Mouse (Mus musculus): ENCODE data around the gene Mettl2. TPM values are rescaled to one million over a fixed set of nuclear protein-coding genes. Genes with fewer than 3 reads are reported as not detected.

Gene Mettl2
- polyA plus RNA-seq, 1 experiment: 4.6 TPM

- Histone ChIP-seq H3K4me3 (ENCODE audit: low read depth, low read length) (no peak overlapping the region), H3K36me3 (ENCODE audit: control insufficient read depth, insufficient read depth, low read length) (no peaks in the 10 kb centered on the region), H3K27me3 (ENCODE audit: control insufficient read depth, insufficient read depth, low read length) (no peaks in the 10 kb centered on the region), H3K4me1 (ENCODE audit: control insufficient read depth, insufficient read depth, insufficient read length, low read length) (no peaks in the 10 kb centered on the region), H3K27ac (ENCODE audit: insufficient read depth, low read depth, low read length) (no peak overlapping the region)
- TF ChIP-seq POLR2A (IDR thresholded peaks at IDR 0.05; ENCODE audit: low read depth, low read length) (no peak), CTCF (IDR thresholded peaks at IDR 0.05; ENCODE audit: extremely low read depth, insufficient read length, insufficient replicate concordance, low read depth, low read length) (no peak)
- WGBS: 84% methylated on average over 69 of the region's 69 CpGs
Observed at GRCm38 (mm10) chr11:105164516-105165510, 38.6 kb downstream of the Mettl2 start.

GRCm38 (mm10) chr11:105166780-105167179 is 40.6 kb downstream of the Mettl2 start:
- TF ChIP-seq CTCF (IDR thresholded peaks at IDR 0.05; ENCODE audit: extremely low read depth, insufficient read length, insufficient replicate concordance, low read depth, low read length) (no peak), POLR2A (IDR thresholded peaks at IDR 0.05; ENCODE audit: low read depth, low read length) (no peak)
- 90% methylated on average over 10 of the region's 10 CpGs for WGBS

GRCm38 (mm10) chr11:105178516-105178915 is 52.3 kb downstream of the Mettl2 start, which contains the start of gene Tlk2:
Gene Tlk2, plus strand, starts transcription at chr11:105178807.
- no peak within 1 kb of the TSS for H3K27ac ChIP-seq (ENCODE audit: insufficient read depth, low read depth, low read length)

More at GRCm38 (mm10) chr11:105166780-105167179, 40.6 kb downstream of the Mettl2 start:
- no peak overlapping the region for H3K27ac ChIP-seq (ENCODE audit: insufficient read depth, low read depth, low read length)
- no peaks in the 10 kb centered on the region for H3K27me3 ChIP-seq (ENCODE audit: control insufficient read depth, insufficient read depth, low read length)
- no peaks in the 10 kb centered on the region for H3K4me1 ChIP-seq (ENCODE audit: control insufficient read depth, insufficient read depth, insufficient read length, low read length)
- no peak overlapping the region for H3K4me3 ChIP-seq (ENCODE audit: low read depth, low read length)
- H3K36me3 ChIP-seq (ENCODE audit: control insufficient read depth, insufficient read depth, low read length): no peaks in the 10 kb centered on the region

GRCm38 (mm10) chr11:105179523-105179922 is 53.3 kb downstream of the Mettl2 start:
- 63% methylated on average over 4 of the region's 4 CpGs for WGBS
- H3K36me3 ChIP-seq (ENCODE audit: control insufficient read depth, insufficient read depth, low read length): 0 out of 2 replicates have a peak, but pooled peaks cover 4% of the 10 kb centered on the region
- H3K27ac ChIP-seq (ENCODE audit: insufficient read depth, low read depth, low read length): no peak overlapping the region
- no peaks in the 10 kb centered on the region; the same call in 1 of the 2 replicates for H3K4me1 ChIP-seq (ENCODE audit: control insufficient read depth, insufficient read depth, insufficient read length, low read length)
- H3K4me3 ChIP-seq (ENCODE audit: low read depth, low read length): no peak overlapping the region
- TF ChIP-seq POLR2A (IDR thresholded peaks at IDR 0.05; ENCODE audit: low read depth, low read length) (no peak), CTCF (IDR thresholded peaks at IDR 0.05; ENCODE audit: extremely low read depth, insufficient read length, insufficient replicate concordance, low read depth, low read length) (no peak)
- no peaks in the 10 kb centered on the region for H3K27me3 ChIP-seq (ENCODE audit: control insufficient read depth, insufficient read depth, low read length)

More at GRCm38 (mm10) chr11:105178516-105178915, 52.3 kb downstream of the Mettl2 start, which contains the start of gene Tlk2:
- 59% methylated on average over 2 of the region's 2 CpGs for WGBS
- no peaks in the 10 kb centered on the region for H3K36me3 ChIP-seq (ENCODE audit: control insufficient read depth, insufficient read depth, low read length)
- no peaks in the 10 kb centered on the region for H3K27me3 ChIP-seq (ENCODE audit: control insufficient read depth, insufficient read depth, low read length)
- TF ChIP-seq CTCF (IDR thresholded peaks at IDR 0.05; ENCODE audit: extremely low read depth, insufficient read length, insufficient replicate concordance, low read depth, low read length) (no peak), POLR2A (IDR thresholded peaks at IDR 0.05; ENCODE audit: low read depth, low read length) (no peak)
- H3K4me3 ChIP-seq (ENCODE audit: low read depth, low read length): no peak within 1 kb of the TSS
- no peaks in the 10 kb centered on the region; the same call in 1 of the 2 replicates for H3K4me1 ChIP-seq (ENCODE audit: control insufficient read depth, insufficient read depth, insufficient read length, low read length)

- TF ChIP-seq POLR2A (IDR thresholded peaks at IDR 0.05; ENCODE audit: low read depth, low read length): no peak
- no peak for TF ChIP-seq CTCF (IDR thresholded peaks at IDR 0.05; ENCODE audit: extremely low read depth, insufficient read length, insufficient replicate concordance, low read depth, low read length)
- no peaks in the 10 kb centered on the region; the same call in 1 of the 2 replicates for H3K4me1 ChIP-seq (ENCODE audit: control insufficient read depth, insufficient read depth, insufficient read length, low read length)
- peak overlapping the region; percentile 58 for H3K27ac ChIP-seq (ENCODE audit: insufficient read depth, low read depth, low read length)
- H3K36me3 ChIP-seq (ENCODE audit: control insufficient read depth, insufficient read depth, low read length): peaks cover 6% of the 10 kb centered on the region; the same call in 1 of the 2 replicates
- WGBS: under 1% methylated on average over 35 of the region's 35 CpGs
- H3K27me3 ChIP-seq (ENCODE audit: control insufficient read depth, insufficient read depth, low read length): no peaks in the 10 kb centered on the region
- peak overlapping the region; percentile 99 for H3K4me3 ChIP-seq (ENCODE audit: low read depth, low read length)
Observed at GRCm38 (mm10) chr11:105180471-105181091, 54.4 kb downstream of the Mettl2 start.

- no peaks in the 10 kb centered on the region; the same call in 1 of the 2 replicates for H3K4me1 ChIP-seq (ENCODE audit: control insufficient read depth, insufficient read depth, insufficient read length, low read length)
- H3K27me3 ChIP-seq (ENCODE audit: control insufficient read depth, insufficient read depth, low read length): no peaks in the 10 kb centered on the region
- peak overlapping the region; percentile 99 for H3K4me3 ChIP-seq (ENCODE audit: low read depth, low read length)
- TF ChIP-seq CTCF (IDR thresholded peaks at IDR 0.05; ENCODE audit: extremely low read depth, insufficient read length, insufficient replicate concordance, low read depth, low read length) (no peak), POLR2A (IDR thresholded peaks at IDR 0.05; ENCODE audit: low read depth, low read length) (peak; percentile 75; the same call in 1 of the 2 replicates)
- under 1% methylated on average over 60 of the region's 60 CpGs for WGBS
- H3K27ac ChIP-seq (ENCODE audit: insufficient read depth, low read depth, low read length): peak overlapping the region; percentile 58
- H3K36me3 ChIP-seq (ENCODE audit: control insufficient read depth, insufficient read depth, low read length): peaks cover 6% of the 10 kb centered on the region; the same call in 1 of the 2 replicates
Observed at GRCm38 (mm10) chr11:105181126-105181637, 55.0 kb downstream of the Mettl2 start.
